Mouse (Mus musculus): ENCODE measurements around the gene Kri1. TPM values are rescaled to one million over a fixed set of nuclear protein-coding genes. Genes with fewer than 3 reads are reported as not detected.

The Kri1 gene
- polyA plus RNA-seq, 1 experiment from 2014 or later, result 51.5 TPM

DNA sequence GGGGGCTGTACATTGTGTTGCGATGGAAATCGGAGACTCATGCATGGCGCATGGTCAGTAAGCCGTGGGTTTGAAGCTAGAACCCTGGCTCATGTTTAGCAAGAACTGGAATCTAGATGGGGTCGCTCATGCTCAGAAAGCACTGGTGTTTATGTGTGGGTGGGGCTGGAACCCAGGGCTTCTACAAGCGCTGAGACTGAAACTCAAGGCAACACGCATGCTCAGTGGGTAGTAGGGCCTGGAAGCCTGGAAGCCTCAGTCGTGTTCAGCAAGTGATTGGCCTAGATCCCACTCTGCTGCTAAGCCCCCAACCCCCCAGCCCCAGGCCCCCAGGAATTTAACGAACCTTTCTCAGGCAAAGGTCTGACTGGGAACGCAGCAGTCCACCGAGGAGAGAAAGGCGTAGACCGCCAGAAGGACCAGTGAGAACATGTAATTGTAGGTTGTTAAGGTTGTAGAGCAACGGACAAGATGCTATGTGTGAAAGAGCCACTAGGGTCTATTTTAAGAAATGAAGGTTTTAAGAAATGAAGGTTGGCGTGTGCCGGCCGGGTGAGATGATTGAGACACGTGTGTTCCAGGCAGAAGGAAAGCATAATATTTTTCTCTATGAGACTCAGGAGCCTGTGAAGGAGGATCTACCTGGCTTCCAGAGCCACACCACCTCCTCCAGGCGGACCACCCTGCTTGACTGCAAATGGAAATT is 34.6 kb upstream of the Kri1 start:
- peak overlapping the region; percentile 84; the same call in 1 of the 2 replicates for H3K4me3 ChIP-seq (ENCODE audit: inconsistent target)
- peaks cover 67% of the 10 kb centered on the region for H3K79me2 ChIP-seq (ENCODE audit: inconsistent target)
- WGBS (ENCODE audit: missing documents), result 51% methylated on average over 19 of the region's 19 CpGs
- H3K36me3 ChIP-seq (ENCODE audit: inconsistent target), result no peaks in the 10 kb centered on the region
- no peak overlapping the region for H3K27ac ChIP-seq

DNA sequence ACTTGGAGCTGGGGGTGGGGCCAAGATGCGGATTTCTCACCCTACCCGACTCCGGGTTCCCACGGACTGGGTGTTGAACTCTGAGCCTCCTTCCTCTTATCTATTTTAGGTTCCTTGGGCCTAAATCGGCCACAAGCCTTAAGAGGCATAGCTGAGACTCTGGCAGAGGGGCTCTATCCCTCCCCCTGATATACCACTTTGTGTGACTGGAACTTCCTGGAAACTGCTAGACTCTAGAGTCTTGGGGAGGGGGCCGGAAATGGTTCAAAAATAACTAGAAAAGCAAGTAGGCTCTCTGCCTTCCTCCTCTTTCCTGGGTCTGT is 33.7 kb upstream of the Kri1 start:
- peak overlapping the region; percentile 84 for H3K4me3 ChIP-seq (ENCODE audit: inconsistent target)
- no peaks in the 10 kb centered on the region for H3K36me3 ChIP-seq (ENCODE audit: inconsistent target)
- WGBS (ENCODE audit: missing documents), result 1% methylated on average over 6 of the region's 6 CpGs
- peak overlapping the region; percentile 56 for H3K27ac ChIP-seq
- H3K79me2 ChIP-seq (ENCODE audit: inconsistent target), result peaks cover 58% of the 10 kb centered on the region

DNA sequence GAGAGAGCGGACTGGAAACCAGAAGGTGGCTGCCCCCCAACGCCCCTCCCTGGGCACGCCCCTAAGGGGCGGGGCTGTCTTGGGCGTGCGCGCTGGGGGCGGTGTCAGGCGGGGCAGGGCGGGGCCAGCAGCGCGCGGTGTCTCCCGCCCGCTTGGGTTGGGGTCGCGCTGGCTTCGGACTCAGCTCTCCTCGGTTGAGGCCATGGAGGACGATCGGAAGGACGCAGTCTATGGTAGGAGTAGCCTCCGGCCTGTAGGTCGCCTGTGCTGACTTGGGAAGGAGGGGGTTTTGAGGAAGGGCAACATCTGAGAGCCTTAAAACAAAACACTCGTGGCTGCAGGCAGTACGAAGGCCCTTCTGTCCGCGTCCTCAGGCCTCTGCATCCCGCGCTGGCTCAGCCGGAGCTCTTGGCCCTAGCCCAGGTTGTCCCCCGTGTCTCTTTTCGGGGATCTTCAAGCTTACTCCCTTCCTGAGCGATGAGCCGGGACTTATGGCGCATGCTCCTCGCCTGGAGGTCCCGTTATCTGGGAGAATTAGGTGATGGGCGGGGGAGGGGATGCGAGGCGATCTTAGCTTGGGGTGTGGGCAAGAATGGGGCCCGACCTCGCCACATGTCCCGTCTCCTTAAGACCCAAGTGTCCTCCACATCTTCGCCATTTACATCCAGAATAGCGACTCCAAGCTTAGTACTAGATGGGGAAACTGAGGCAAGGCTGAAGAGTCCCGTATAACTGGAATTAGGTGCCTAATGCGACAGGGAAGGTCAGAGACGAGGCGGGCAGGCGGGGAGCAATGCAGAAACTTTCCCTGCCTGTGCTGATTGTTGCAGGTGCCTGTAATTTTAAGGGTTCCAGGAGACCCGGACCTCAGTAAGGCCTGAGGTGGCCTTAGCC is 33.1 kb upstream of the Kri1 start, which contains the start of gene Slc44a2:
TSS of gene Slc44a2 (plus strand) at position 80 of the 894 bp plus-strand sequence.
- peak within 1 kb of the TSS; percentile 84 for H3K4me3 ChIP-seq (ENCODE audit: inconsistent target)
- peaks cover 52% of the 10 kb centered on the region for H3K79me2 ChIP-seq (ENCODE audit: inconsistent target)
- under 1% methylated on average over 52 of the region's 52 CpGs for WGBS (ENCODE audit: missing documents)
- H3K27ac ChIP-seq, result peak within 1 kb of the TSS; percentile 56
- H3K36me3 ChIP-seq (ENCODE audit: inconsistent target), result no peaks in the 10 kb centered on the region

DNA sequence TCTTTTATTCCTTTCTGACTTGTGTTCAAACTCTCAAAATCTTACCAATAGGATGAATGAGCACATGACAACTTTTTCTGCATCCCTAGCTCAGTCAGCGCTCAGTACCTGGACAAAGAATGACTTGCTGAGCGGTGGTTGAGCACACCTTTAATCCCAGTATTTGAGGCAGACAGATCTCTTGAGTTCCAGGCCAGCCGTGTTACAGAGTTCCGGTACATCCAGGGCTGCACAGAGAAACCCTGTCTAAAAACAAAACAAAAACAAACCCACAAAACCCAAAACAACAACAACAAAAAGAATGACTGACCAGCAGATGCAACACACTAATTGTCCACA is 32.5 kb upstream of the Kri1 start:
- H3K27ac ChIP-seq, result no peak overlapping the region
- peak overlapping the region; percentile 84; the same call in 1 of the 2 replicates for H3K4me3 ChIP-seq (ENCODE audit: inconsistent target)
- peaks cover 46% of the 10 kb centered on the region for H3K79me2 ChIP-seq (ENCODE audit: inconsistent target)
- no peaks in the 10 kb centered on the region for H3K36me3 ChIP-seq (ENCODE audit: inconsistent target)
- 35% methylated on average over 4 of the region's 4 CpGs for WGBS (ENCODE audit: missing documents)

DNA sequence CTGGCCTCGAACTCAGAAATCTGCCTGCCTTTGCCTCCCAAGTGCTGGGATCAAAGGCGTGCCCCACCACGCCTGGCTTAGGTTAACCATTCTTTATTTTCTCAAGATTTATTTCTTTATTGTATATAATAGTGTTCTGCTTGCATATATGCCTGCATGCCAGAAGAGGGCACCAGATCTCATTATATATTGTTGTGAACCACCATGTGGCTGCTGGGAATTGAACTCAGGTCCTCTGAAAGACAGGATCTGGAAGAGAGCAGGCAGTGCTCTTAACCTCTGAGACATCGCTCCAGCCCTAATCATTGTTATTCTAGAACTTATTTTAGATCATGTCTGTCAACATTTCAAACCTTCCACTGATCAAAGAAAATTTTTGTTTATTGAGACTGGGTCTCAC is 31.7 kb upstream of the Kri1 start:
- Histone ChIP-seq H3K79me2 (ENCODE audit: inconsistent target) (peaks cover 38% of the 10 kb centered on the region), H3K36me3 (ENCODE audit: inconsistent target) (no peaks in the 10 kb centered on the region), H3K27ac (no peak overlapping the region), H3K4me3 (ENCODE audit: inconsistent target) (no peak overlapping the region)
- WGBS (ENCODE audit: missing documents), result 98% methylated on average over 3 of the region's 4 CpGs

DNA sequence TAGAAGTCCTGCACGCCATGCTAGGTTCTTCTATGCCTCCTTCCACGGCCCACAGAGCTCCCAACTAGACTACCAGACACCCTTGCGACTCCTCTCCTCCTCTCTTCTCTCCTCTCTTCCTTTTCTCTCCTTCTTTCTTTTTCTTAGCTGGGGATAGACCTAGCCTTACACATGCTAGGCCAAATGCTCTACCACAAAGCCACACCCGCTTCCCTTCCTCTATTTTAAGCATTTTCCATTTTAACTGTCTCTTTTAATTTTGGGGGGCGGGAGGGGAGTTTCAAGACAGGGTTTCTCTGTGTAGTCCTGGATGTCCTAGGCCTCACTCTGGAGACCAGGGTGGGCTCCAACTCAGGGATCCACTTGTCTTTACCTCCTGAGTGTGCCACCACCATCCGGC is 31.0 kb upstream of the Kri1 start:
- 41% methylated on average over 6 of the region's 6 CpGs for WGBS (ENCODE audit: missing documents)
- peak overlapping the region; percentile 15; the same call in 1 of the 2 replicates for H3K27ac ChIP-seq
- peaks cover 31% of the 10 kb centered on the region for H3K79me2 ChIP-seq (ENCODE audit: inconsistent target)
- no peak overlapping the region for H3K4me3 ChIP-seq (ENCODE audit: inconsistent target)
- H3K36me3 ChIP-seq (ENCODE audit: inconsistent target), result no peaks in the 10 kb centered on the region

DNA sequence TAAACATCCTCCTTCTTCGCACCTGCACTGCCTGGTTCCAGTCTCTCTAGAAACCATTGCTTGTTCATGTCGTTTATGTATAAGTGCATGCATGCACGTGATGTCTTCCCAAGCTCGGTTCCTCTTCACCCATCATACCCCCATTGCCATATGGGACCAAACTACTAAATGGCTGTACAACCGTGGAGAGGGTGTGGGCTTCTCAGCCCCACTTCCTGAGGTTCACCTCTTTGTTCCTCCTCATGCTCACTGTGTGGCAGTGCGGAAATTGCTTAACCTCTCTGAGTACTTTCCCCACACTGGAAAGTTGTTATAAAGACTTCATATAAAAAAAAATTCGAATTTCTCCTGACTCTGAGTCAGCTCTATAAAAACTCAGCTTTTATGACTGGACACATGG is 28.9 kb upstream of the Kri1 start:
- Histone ChIP-seq H3K36me3 (ENCODE audit: inconsistent target) (no peaks in the 10 kb centered on the region), H3K27ac (peak overlapping the region; percentile 25), H3K4me3 (ENCODE audit: inconsistent target) (no peak overlapping the region), H3K79me2 (ENCODE audit: inconsistent target) (peaks cover 10% of the 10 kb centered on the region)
- WGBS (ENCODE audit: missing documents), result 11% methylated on average over 7 of the region's 7 CpGs

DNA sequence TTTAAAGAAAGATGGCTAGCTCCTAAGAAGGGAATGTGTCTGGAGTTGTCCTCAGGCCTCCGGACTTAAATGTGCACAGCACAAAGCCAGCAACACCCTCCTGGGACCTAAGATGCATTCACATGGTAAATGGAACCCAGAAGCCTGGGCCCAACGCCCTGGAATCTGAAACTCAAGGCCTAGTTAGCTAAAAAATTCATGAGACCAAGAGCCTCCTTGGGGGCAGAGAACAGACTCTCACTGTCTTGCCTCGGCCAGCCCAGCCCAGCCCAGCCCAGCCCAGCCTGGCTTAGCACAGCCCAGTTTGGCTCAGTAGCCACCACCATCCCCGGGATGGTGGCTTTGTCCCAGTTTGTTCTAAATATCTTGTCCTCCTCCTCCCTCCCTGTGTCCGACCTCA is 27.7 kb upstream of the Kri1 start:
- no peak overlapping the region for H3K4me3 ChIP-seq (ENCODE audit: inconsistent target)
- no peaks in the 10 kb centered on the region for H3K36me3 ChIP-seq (ENCODE audit: inconsistent target)
- WGBS (ENCODE audit: missing documents), result 88% methylated on average over 5 of the region's 5 CpGs
- H3K79me2 ChIP-seq (ENCODE audit: inconsistent target), result no peaks in the 10 kb centered on the region
- H3K27ac ChIP-seq, result no peak overlapping the region

DNA sequence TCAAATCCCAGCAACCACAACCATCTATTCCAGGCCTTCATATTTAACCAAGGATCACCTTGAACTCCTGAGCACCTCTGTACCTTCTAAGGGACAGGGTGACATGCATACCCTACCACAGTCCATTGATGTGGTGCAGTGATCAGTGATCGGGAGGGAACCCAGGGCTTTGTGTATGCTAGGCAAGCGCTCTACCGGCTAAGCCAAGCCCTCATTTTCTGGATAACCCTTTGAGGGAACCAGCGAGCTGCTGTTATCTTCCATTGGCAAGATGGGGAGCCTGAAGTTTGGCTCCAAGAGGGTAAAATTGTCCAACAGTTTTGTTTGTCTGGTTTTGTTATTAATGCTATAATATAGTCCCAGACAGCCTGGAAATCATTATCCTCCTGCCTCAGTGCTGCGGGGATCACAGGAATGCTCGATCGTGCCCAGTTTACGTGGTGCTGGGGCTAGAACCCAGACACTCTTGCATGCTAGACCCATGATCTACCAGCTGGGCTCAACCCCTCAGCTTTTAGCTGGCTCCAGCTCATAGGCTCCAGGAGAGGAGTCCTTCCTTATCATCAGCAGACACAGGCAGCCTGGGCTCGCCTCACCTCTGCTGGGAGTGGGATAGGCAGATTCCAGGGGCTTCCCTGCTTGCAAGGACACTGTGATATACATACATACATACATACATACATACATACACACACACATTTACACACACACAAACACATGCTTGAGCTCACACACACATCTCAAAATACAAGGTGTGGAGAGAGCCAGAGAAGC is 26.8 kb upstream of the Kri1 start:
- Histone ChIP-seq H3K36me3 (ENCODE audit: inconsistent target) (no peaks in the 10 kb centered on the region), H3K27ac (no peak overlapping the region), H3K4me3 (ENCODE audit: inconsistent target) (no peak overlapping the region), H3K79me2 (ENCODE audit: inconsistent target) (no peaks in the 10 kb centered on the region)
- 97% methylated on average over 9 of the region's 9 CpGs for WGBS (ENCODE audit: missing documents)

DNA sequence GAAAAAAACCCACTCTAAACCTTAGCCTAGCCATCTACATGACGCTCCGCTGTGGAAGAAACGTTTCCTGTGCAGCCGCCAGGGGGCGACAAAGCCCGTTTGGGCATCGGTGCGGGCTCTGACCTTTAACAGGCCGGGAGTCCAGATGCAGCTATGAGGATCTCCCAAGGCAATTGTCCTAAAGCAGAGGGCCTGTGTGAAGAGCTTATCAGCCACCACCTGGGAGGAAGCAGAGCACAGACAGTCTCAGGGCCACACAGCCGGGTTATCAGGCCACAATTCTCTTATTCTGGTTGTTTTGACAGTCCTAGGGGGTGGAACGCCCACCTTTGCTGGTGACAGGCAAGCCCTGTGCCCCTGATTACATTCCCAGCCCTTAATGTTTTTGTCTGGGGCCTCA is 25.6 kb upstream of the Kri1 start:
- no peak overlapping the region for H3K27ac ChIP-seq
- H3K79me2 ChIP-seq (ENCODE audit: inconsistent target), result no peaks in the 10 kb centered on the region
- H3K36me3 ChIP-seq (ENCODE audit: inconsistent target), result no peaks in the 10 kb centered on the region
- no peak overlapping the region for H3K4me3 ChIP-seq (ENCODE audit: inconsistent target)
- 9% methylated on average over 11 of the region's 11 CpGs for WGBS (ENCODE audit: missing documents)

DNA sequence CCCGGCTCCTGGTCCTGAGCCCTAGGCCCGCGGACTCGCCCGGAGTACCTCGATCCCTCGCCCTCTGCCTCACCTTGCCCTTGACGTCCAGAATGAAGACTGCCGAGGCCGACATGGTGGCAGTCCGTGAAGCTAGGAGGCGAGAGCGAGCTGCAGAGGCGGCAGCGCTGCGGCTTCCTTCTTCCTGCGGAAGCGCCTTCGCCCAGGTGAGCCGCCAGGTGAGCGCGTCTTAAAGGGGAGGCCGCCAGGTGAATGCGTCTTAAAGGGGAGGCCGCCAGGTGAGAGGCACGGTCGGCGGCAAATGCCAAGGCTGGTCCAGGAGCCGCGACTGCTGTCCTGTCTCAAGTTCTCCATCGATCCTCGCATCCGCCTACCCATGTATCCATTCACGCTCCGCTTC is 24.4 kb upstream of the Kri1 start, which contains the start of gene Ap1m2:
TSS of gene Ap1m2 (minus strand) at position 204 of the 400 bp plus-strand sequence.
- H3K36me3 ChIP-seq (ENCODE audit: inconsistent target), result no peaks in the 10 kb centered on the region
- H3K79me2 ChIP-seq (ENCODE audit: inconsistent target), result no peaks in the 10 kb centered on the region
- 61% methylated on average over 35 of the region's 35 CpGs for WGBS (ENCODE audit: missing documents)
- H3K27ac ChIP-seq, result no peak within 1 kb of the TSS
- H3K4me3 ChIP-seq (ENCODE audit: inconsistent target), result no peak within 1 kb of the TSS

DNA sequence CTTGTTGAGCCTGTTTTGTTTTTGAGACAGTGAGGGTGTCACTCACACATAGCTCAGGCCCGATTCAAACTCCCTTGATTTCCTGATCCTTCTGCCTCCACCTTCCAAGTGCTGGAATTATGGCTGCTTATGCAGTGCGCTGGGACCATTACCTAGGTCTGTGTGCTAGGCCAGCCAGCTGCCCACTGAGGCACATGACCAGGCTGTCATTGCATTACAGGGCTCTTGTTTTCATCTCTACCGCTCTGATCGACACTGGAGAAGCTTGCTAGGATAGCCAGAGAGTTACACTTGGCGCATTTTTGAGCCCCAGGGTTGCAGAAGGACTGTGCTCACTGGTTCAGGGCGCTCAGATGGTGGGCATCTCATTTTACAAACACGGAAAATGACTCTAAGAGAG is 23.9 kb upstream of the Kri1 start:
- Histone ChIP-seq H3K79me2 (ENCODE audit: inconsistent target) (no peaks in the 10 kb centered on the region), H3K36me3 (ENCODE audit: inconsistent target) (no peaks in the 10 kb centered on the region), H3K27ac (no peak overlapping the region), H3K4me3 (ENCODE audit: inconsistent target) (no peak overlapping the region)
- WGBS (ENCODE audit: missing documents), result 89% methylated on average over 7 of the region's 7 CpGs

DNA sequence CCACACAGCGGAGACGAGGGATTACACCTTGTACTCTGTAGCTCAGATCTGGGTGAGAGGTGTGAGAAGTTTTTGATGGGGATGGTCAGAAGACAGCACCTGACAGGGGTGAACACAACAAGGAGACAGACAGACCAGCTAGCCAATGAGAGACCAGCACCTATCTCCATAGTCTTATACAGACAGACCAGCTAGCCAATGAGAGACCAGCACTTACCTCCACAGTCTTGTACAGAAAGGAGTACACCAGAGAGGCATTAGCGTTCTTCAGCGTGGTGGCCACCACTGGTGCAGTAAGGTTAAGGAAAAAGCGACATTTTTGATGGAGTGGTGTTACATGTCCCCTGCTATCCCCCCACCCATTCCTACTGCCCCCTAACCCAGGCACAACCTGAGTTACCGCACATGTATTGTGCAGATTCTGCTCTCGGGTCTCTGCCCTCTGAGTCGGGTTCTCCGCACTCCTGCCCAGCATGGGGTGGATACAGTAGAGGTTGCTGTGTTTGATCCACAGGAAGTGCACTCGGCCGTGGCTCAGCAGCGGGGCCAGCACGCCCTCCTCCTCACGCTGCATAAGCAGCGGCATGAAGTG is 21.5 kb upstream of the Kri1 start:
- Histone ChIP-seq H3K79me2 (ENCODE audit: inconsistent target) (no peaks in the 10 kb centered on the region), H3K36me3 (ENCODE audit: inconsistent target) (no peaks in the 10 kb centered on the region), H3K27ac (no peak overlapping the region), H3K4me3 (ENCODE audit: inconsistent target) (no peak overlapping the region)
- 65% methylated on average over 13 of the region's 15 CpGs for WGBS (ENCODE audit: missing documents)

DNA sequence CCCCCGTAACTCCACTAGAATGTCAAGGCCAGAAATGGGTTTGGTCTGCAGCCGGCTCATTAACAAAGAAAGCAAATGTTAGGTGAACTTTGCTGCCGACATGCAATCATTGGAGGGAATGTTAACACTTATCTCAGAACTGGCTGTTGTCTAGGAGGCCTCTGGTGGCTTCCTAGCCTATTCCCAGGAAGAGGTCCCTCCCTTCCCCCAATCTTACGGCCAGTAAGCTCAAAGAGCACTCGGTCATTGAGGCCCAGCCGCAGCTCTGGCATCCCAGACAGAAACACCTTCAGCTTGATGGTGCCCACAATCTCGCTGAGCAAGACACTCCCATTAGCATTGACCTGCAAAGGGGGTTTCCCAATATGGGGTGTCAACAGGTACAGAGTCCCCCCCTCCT is 17.3 kb upstream of the Kri1 start:
- H3K79me2 ChIP-seq (ENCODE audit: inconsistent target), result no peaks in the 10 kb centered on the region
- H3K36me3 ChIP-seq (ENCODE audit: inconsistent target), result no peaks in the 10 kb centered on the region
- 91% methylated on average over 7 of the region's 7 CpGs for WGBS (ENCODE audit: missing documents)
- H3K4me3 ChIP-seq (ENCODE audit: inconsistent target), result no peak overlapping the region
- no peak overlapping the region for H3K27ac ChIP-seq

Data from macrophage (primary cell).